9 mouse cellular contexts compared by ENCODE assay signal in genomic region chr16:8406708-8407107, GRCm38 (mm10). TPM values are rescaled to one million over a fixed set of nuclear protein-coding genes. Genes with fewer than 3 reads are reported as not detected.
DNase-seq lines count a peak whose midpoint lies in the region; ATAC-seq lines count a peak whose summit lies in the region.
"Had no signal": no experiment of that assay in that cellular context is flagged by ENCODE, and none has a peak within 500 bp of the region (broad histone marks: within the 10 kb centered on the region; RNA-seq: fewer than 3 reads in every experiment).

No protein-coding gene starts in this region.

- no peak overlapping the region for H3K4me2 ChIP-seq in forebrain, embryonic 16.5 days (ENCODE audit: low read length)
- no peak overlapping the region for H3K4me2 ChIP-seq in liver, embryonic 11.5 days
- H3K4me2 ChIP-seq in neural tube, embryonic 13.5 days, result no peak overlapping the region

- H3K27ac ChIP-seq in forebrain, embryonic 16.5 days (ENCODE audit: low read length), result no peak overlapping the region
- H3K27ac ChIP-seq in liver, embryonic 11.5 days (ENCODE audit: low read depth, low read length), result no peak overlapping the region
- no peak overlapping the region for H3K27ac ChIP-seq in neural tube, embryonic 13.5 days (replicated peaks)

- no peak overlapping the region for H3K4me3 ChIP-seq in forebrain, embryonic 16.5 days (replicated peaks; ENCODE audit: low read length)
- no peak overlapping the region for H3K4me3 ChIP-seq in liver, embryonic 11.5 days (ENCODE audit: low read depth, low read length)
- no peak overlapping the region for H3K4me3 ChIP-seq in neural tube, embryonic 13.5 days

- H3K9me3 ChIP-seq in forebrain, embryonic 16.5 days (ENCODE audit: control insufficient read depth, low read length), result no peaks in the 10 kb centered on the region
- H3K9me3 ChIP-seq in liver, embryonic 11.5 days (ENCODE audit: control insufficient read depth, low read length), result no peaks in the 10 kb centered on the region
- H3K9me3 ChIP-seq in neural tube, embryonic 13.5 days, result no peaks in the 10 kb centered on the region

- WGBS in forebrain, embryonic 16.5 days, result 0% methylated on average over 6 of the region's 6 CpGs
- 2% methylated on average over 6 of the region's 6 CpGs for WGBS in liver, embryonic 11.5 days
- under 1% methylated on average over 6 of the region's 6 CpGs for WGBS in neural tube, embryonic 13.5 days

- H3K9ac ChIP-seq in forebrain, embryonic 16.5 days (replicated peaks; ENCODE audit: low read depth, low read length), result no peak overlapping the region
- no peak overlapping the region for H3K9ac ChIP-seq in liver, embryonic 11.5 days (ENCODE audit: low read depth, low read length)
- H3K9ac ChIP-seq in neural tube, embryonic 13.5 days, result no peak overlapping the region

- ATAC-seq in forebrain, embryonic 16.5 days, result peak; percentile 57; the same call in 1 of the 2 replicates
- ATAC-seq in liver, embryonic 11.5 days (replicated peaks; ENCODE audit: low FRiP score), result peak; percentile 52; the same call in 1 of the 2 replicates
- ATAC-seq in neural tube, embryonic 13.5 days (ENCODE audit: low read depth), result peak; percentile 42; the same call in 1 of the 2 replicates

- peak; percentile 85 for DNase-seq in 3T3-L1 (ENCODE audit: low read depth, low spot score)
- peak; percentile 77 for DNase-seq in ES-CJ7 (ENCODE audit: low read depth, low spot score)
- DNase-seq in c-Kit-positive CD71-positive TER-119-negative erythroid progenitor cells, embryonic 14.5 days (ENCODE audit: low read depth), result peak; percentile 49
- peak; percentile 27 to 49 for DNase-seq in kidney, adult 8-10 months
- peak; percentile 59 for DNase-seq in liver, embryonic 11.5 days (ENCODE audit: low spot score)
- peak; percentile 29 for DNase-seq in testis, postnatal 14 days (ENCODE audit: low spot score)

- H3K27me3 ChIP-seq in forebrain, embryonic 16.5 days (replicated peaks; ENCODE audit: control insufficient read depth, insufficient read depth, low read length), result peaks cover 10% of the 10 kb centered on the region
- H3K27me3 ChIP-seq in liver, embryonic 11.5 days (replicated peaks; ENCODE audit: control insufficient read depth, insufficient read depth, low read length), result no peaks in the 10 kb centered on the region
- peaks cover 18% of the 10 kb centered on the region for H3K27me3 ChIP-seq in neural tube, embryonic 13.5 days

- no peaks in the 10 kb centered on the region for H3K4me1 ChIP-seq in forebrain, embryonic 16.5 days (replicated peaks; ENCODE audit: control insufficient read depth, insufficient read depth, low read length)
- no peaks in the 10 kb centered on the region for H3K4me1 ChIP-seq in liver, embryonic 11.5 days (replicated peaks; ENCODE audit: control insufficient read depth, insufficient read depth, low read length)
- H3K4me1 ChIP-seq in neural tube, embryonic 13.5 days (replicated peaks), result no peaks in the 10 kb centered on the region

- no peaks in the 10 kb centered on the region for H3K36me3 ChIP-seq in forebrain, embryonic 16.5 days (ENCODE audit: control insufficient read depth, insufficient read depth)
- H3K36me3 ChIP-seq in liver, embryonic 11.5 days (ENCODE audit: control insufficient read depth, insufficient read depth, low read length), result no peaks in the 10 kb centered on the region
- no peaks in the 10 kb centered on the region for H3K36me3 ChIP-seq in neural tube, embryonic 13.5 days

RNA-seq across cellular contexts. Expression of gene Tmem114, which starts 18.2 kb away (rescaled TPM):
- 0.15 TPM in 1 of 2 replicates, not detected in the other for polyA plus RNA-seq in forebrain, embryonic 16.5 days (2015; fragmentation: Nextera tagmentation; extraction: Ambion mirVana)
- polyA plus RNA-seq in liver, embryonic 11.5 days (2014; fragmentation: Nextera tagmentation; extraction: Ambion mirVana), result not detected in 2 replicates
- 0.34 and 0.40 TPM in 2 replicates for polyA plus RNA-seq in neural tube, embryonic 13.5 days (2015; fragmentation: Nextera tagmentation; extraction: Ambion mirVana)
- polyA plus RNA-seq: heart, embryonic 16.5 days had no signal

Comparison
In these comparisons a context has a peak if more than half of its experiments do, and no peak if none do; other contexts are left out.
1. DNase-seq: peak in every context shown above with its lines; median percentile 85 in 3T3-L1; 77 in ES-CJ7; 59 in liver, embryonic 11.5 days; 49 in c-Kit-positive CD71-positive TER-119-negative erythroid progenitor cells, embryonic 14.5 days; 38 in kidney, adult 8-10 months; 29 in testis, postnatal 14 days.